Mouse (Mus musculus) lung, embryonic 14.5 days (tissue): ENCODE data around the gene 1700042G07Rik. TPM values are rescaled to one million over a fixed set of nuclear protein-coding genes. Genes with fewer than 3 reads are reported as not detected.

ENCODE experiments used
- ATAC-seq: fragments of 200-750 bp; cut with Nextera tagmentation; 2 replicates; pipeline ENCODE4 v1.8.0; 2017; ENCODE audit warnings: mild to moderate bottlenecking, moderate TSS enrichment, moderate library complexity; ENCODE audit not compliant: insufficient read depth
- DNase-seq: peaks from one replicate; pipeline ENCODE4 v3.0.0-alpha.2; 2015
- H3K27ac ChIP-seq: fragments of 300-500 bp; sonication (generic); 2 replicates; pipeline ENCODE4 v1.5.1; 2014; ENCODE audit warnings: low read depth, mild to moderate bottlenecking, moderate library complexity
- H3K27me3 ChIP-seq: fragments of 300-500 bp; sonication (generic); 2 replicates; pipeline ENCODE4 v1.6.1; 2014; ENCODE audit warnings: low read length, control low read depth; ENCODE audit not compliant: insufficient read depth
- H3K36me3 ChIP-seq: fragments of 300-500 bp; sonication (generic); 2 replicates; pipeline ENCODE4 v1.6.1; 2014; ENCODE audit warnings: control low read depth; ENCODE audit not compliant: insufficient read depth
- H3K4me1 ChIP-seq: fragments of 300-500 bp; sonication (generic); 2 replicates; pipeline ENCODE4 v1.6.1; 2014; ENCODE audit warnings: antibody characterized with exemption, control low read depth; ENCODE audit not compliant: insufficient read depth
- H3K4me2 ChIP-seq: fragments of 300-500 bp; sonication (generic); 2 replicates; pipeline ENCODE4 v1.6.1; 2014; ENCODE audit warnings: mild to moderate bottlenecking
- H3K4me3 ChIP-seq: fragments of 300-500 bp; sonication (generic); 2 replicates; pipeline ENCODE4 v1.5.1; 2014; ENCODE audit warnings: low read depth, low read length
- H3K9ac ChIP-seq: fragments of 300-500 bp; sonication (generic); 2 replicates; pipeline ENCODE4 v1.6.1; 2014
- H3K9me3 ChIP-seq: fragments of 300-500 bp; sonication (generic); 2 replicates; pipeline ENCODE4 v1.6.1; 2016; ENCODE audit warnings: low read depth, low read length, control low read depth
- CTCF ChIP-seq: IDR thresholded peaks from 2 replicates; pipeline ENCODE4 v1.5.1; 2016; ENCODE audit warnings: antibody characterized with exemption, low read depth
- WGBS: fragments of 180-500 bp; shearing (Covaris S2); extraction: QIAGEN DNeasy Blood & Tissue Kit; methylation state at CpG from one replicate; pipeline ENCODE4 v1.1.7; 2014; 5-methylcytosine and 5-hydroxymethylcytosine counted together
- polyA plus RNA-seq: library from polyadenylated mRNA; unstranded; fragments of >200 nt; fragmentation: Nextera tagmentation; extraction: Ambion mirVana; gene quantifications from 2 replicates; pipeline ENCODE4 v1.2.1, GENCODE M21; 2014

Gene 1700042G07Rik
- polyA plus RNA-seq, result not detected in 2 replicates

- WGBS, result 85% methylated on average over 6 of the region's 6 CpGs
- no peaks in the 10 kb centered on the region for H3K9me3 ChIP-seq
- H3K9ac ChIP-seq, result no peak within 1 kb of the TSS
Measured at GRCm38 (mm10) chr4:116173072-116173471, at the start of gene 1700042G07Rik, which contains the start of gene Gm49337. 1700042G07Rik (plus strand) TSS chr4:116173372. Gm49337 (plus strand) TSS chr4:116173384.

GRCm38 (mm10) chr4:116123602-116124519, 49.3 kb upstream of the 1700042G07Rik start, which contains the start of the genes Rad54l and Pomgnt1:
Rad54l (minus strand) TSS chr4:116123690.
Pomgnt1 (plus strand) TSS chr4:116123840.
- Histone ChIP-seq H3K4me1 (no peaks in the 10 kb centered on the region), H3K4me2 (peak within 1 kb of the TSS; percentile 80), H3K27me3 (no peaks in the 10 kb centered on the region), H3K36me3 (peaks cover 4% of the 10 kb centered on the region), H3K9ac (peak within 1 kb of the TSS; percentile 60), H3K9me3 (no peaks in the 10 kb centered on the region), H3K4me3 (peak within 1 kb of the TSS; percentile 60), H3K27ac (peak within 1 kb of the TSS; percentile 71; the same call in 1 of the 2 replicates)
- WGBS, result 5% methylated on average over 24 of the region's 24 CpGs
- ATAC-seq (peak; percentile 100), DNase-seq (peak; percentile 99)
- TF ChIP-seq CTCF, result peak; percentile 59

More at GRCm38 (mm10) chr4:116173072-116173471, at the start of gene 1700042G07Rik, which contains the start of gene Gm49337:
- ATAC-seq (no peak), DNase-seq (no peak)
- no peaks in the 10 kb centered on the region for H3K36me3 ChIP-seq
- no peak within 1 kb of the TSS for H3K4me2 ChIP-seq
- no peak for TF ChIP-seq CTCF
- no peak within 1 kb of the TSS for H3K27ac ChIP-seq
- no peak within 1 kb of the TSS for H3K4me3 ChIP-seq
- no peaks in the 10 kb centered on the region for H3K27me3 ChIP-seq
- peaks cover 15% of the 10 kb centered on the region for H3K4me1 ChIP-seq

GRCm38 (mm10) chr4:116125803-116126386, 47.3 kb upstream of the 1700042G07Rik start:
- Histone ChIP-seq H3K4me2 (no peak overlapping the region), H3K27ac (no peak overlapping the region), H3K27me3 (no peaks in the 10 kb centered on the region), H3K4me1 (no peaks in the 10 kb centered on the region), H3K9me3 (no peaks in the 10 kb centered on the region), H3K9ac (no peak overlapping the region), H3K4me3 (no peak overlapping the region), H3K36me3 (no peaks in the 10 kb centered on the region)
- no peak for ATAC-seq
- no peak for DNase-seq
- no peak for TF ChIP-seq CTCF
- 88% methylated on average over 4 of the region's 4 CpGs for WGBS

GRCm38 (mm10) chr4:116127956-116128355, 45.2 kb upstream of the 1700042G07Rik start:
- H3K4me3 ChIP-seq, result no peak overlapping the region
- no peak for TF ChIP-seq CTCF
- no peaks in the 10 kb centered on the region for H3K9me3 ChIP-seq
- no peak overlapping the region for H3K9ac ChIP-seq
- H3K4me1 ChIP-seq, result no peaks in the 10 kb centered on the region
- DNase-seq (no peak), ATAC-seq (no peak)
- H3K27ac ChIP-seq, result no peak overlapping the region
- 75% methylated on average over 6 of the region's 6 CpGs for WGBS
- no peaks in the 10 kb centered on the region for H3K27me3 ChIP-seq
- H3K4me2 ChIP-seq, result no peak overlapping the region
- H3K36me3 ChIP-seq, result no peaks in the 10 kb centered on the region

GRCm38 (mm10) chr4:116133126-116133525, 40.0 kb upstream of the 1700042G07Rik start:
- H3K4me1 ChIP-seq, result no peaks in the 10 kb centered on the region
- no peak for TF ChIP-seq CTCF
- no peaks in the 10 kb centered on the region for H3K27me3 ChIP-seq
- H3K9ac ChIP-seq, result no peak overlapping the region
- no peak for ATAC-seq
- H3K4me2 ChIP-seq, result no peak overlapping the region
- H3K27ac ChIP-seq, result no peak overlapping the region
- no peak for DNase-seq
- no peaks in the 10 kb centered on the region for H3K9me3 ChIP-seq
- H3K4me3 ChIP-seq, result no peak overlapping the region
- no peaks in the 10 kb centered on the region for H3K36me3 ChIP-seq
- 83% methylated on average over 4 of the region's 4 CpGs for WGBS

GRCm38 (mm10) chr4:116134990-116135389, 38.2 kb upstream of the 1700042G07Rik start:
- peak; percentile 88 for TF ChIP-seq CTCF
- Histone ChIP-seq H3K9me3 (no peaks in the 10 kb centered on the region), H3K4me1 (no peaks in the 10 kb centered on the region), H3K9ac (no peak overlapping the region), H3K4me2 (no peak overlapping the region), H3K27me3 (no peaks in the 10 kb centered on the region), H3K4me3 (no peak overlapping the region), H3K36me3 (no peaks in the 10 kb centered on the region), H3K27ac (no peak overlapping the region)
- ATAC-seq (peak; percentile 31; the same call in 1 of the 2 replicates), DNase-seq (peak; percentile 85)
- 15% methylated on average over 2 of the region's 2 CpGs for WGBS

GRCm38 (mm10) chr4:116137421-116137996, 35.7 kb upstream of the 1700042G07Rik start:
- no peak for TF ChIP-seq CTCF
- no peaks in the 10 kb centered on the region for H3K4me1 ChIP-seq
- H3K4me3 ChIP-seq, result no peak overlapping the region
- DNase-seq (no peak), ATAC-seq (no peak)
- H3K36me3 ChIP-seq, result no peaks in the 10 kb centered on the region
- 45% methylated on average over 13 of the region's 13 CpGs for WGBS
- no peak overlapping the region for H3K4me2 ChIP-seq
- no peaks in the 10 kb centered on the region for H3K27me3 ChIP-seq
- no peaks in the 10 kb centered on the region for H3K9me3 ChIP-seq
- H3K27ac ChIP-seq, result no peak overlapping the region
- no peak overlapping the region for H3K9ac ChIP-seq
